Mouse (Mus musculus): ENCODE results near the gene Nfkb2. TPM values are rescaled to one million over a fixed set of nuclear protein-coding genes. Genes with fewer than 3 reads are reported as not detected.

Nfkb2 gene
- polyA plus RNA-seq, 1 experiment from 2014 or later = 1.9 TPM

DNA sequence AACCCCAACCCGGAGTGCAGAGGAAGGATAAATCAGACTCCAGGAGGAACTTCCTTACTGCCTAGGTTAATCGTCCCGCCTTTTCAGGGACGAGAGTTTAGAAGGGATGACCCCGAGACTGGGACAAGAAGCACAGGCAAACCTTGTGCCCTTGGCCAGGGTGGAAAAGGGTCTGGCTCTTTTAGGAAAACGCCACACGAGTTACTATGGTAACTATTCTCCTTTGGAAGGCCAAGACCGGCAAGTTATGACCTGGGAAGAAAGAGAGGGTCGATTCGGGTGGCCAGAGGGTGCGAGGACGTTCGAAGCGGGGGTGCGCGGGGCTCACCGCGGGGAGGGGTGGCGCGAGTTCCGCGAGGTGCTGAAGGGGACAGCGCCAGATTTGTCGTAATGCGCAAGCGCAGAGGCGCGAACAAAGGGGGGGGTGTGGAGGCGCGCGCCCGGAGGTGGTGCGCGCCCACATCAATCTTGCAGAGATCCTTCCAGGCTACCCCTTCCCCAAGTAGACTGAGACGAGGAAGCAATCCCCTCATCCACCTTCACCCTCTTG, 22.7 kb downstream of the Nfkb2 start, which contains the start of gene Psd:
TSS of gene Psd (minus strand) at position 401 of the 550 bp plus-strand sequence.
- peaks cover 18% of the 10 kb centered on the region; the same call in 1 of the 2 replicates for H3K36me3 ChIP-seq
- H3K9me3 ChIP-seq = no peaks in the 10 kb centered on the region
- WGBS = under 1% methylated on average over 35 of the region's 35 CpGs
- peak within 1 kb of the TSS; percentile 66 for H3K9ac ChIP-seq (replicated peaks)
- H3K27me3 ChIP-seq = 0 out of 2 replicates have a peak, but pooled peaks cover 6% of the 10 kb centered on the region
- peak within 1 kb of the TSS; percentile 99 for H3K27ac ChIP-seq (replicated peaks)
- H3K4me1 ChIP-seq = peaks cover 75% of the 10 kb centered on the region
- H3K4me3 ChIP-seq = peak within 1 kb of the TSS; percentile 71
- peak within 1 kb of the TSS; percentile 99 for H3K4me2 ChIP-seq (replicated peaks)
- 0 out of 2 replicates have a peak, but pooled peaks have one; percentile 3 for ATAC-seq (replicated peaks)

DNA sequence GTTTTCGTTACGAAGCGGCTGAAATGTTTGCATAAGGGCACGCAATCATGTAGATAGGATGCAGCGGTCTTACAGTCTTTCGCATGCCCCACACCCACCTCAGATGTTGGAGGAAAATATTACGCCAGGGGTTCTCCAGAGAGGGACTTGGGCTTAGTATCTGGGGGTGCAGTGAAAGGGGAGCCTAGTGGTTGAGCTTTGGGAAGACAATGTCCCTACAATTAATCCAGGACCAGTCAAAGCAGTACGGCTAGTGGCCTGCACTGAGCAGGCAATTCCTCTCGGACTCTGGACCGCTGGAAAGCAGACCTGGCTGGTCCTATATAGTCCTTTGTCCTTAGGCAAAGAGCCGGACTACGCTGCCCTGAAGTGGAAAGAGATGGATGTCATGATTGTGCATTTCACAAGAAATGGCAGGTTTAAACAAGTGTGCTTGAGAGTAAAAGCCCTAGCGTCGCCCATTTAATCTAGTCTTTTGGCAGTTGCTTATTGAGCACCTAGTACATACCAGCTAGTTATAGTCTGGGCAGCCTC, 23.5 kb downstream of the Nfkb2 start:
- WGBS = 33% methylated on average over 14 of the region's 14 CpGs
- Histone ChIP-seq H3K4me1 (peaks cover 70% of the 10 kb centered on the region), H3K9ac (replicated peaks) (peak overlapping the region; percentile 66), H3K36me3 (peaks cover 18% of the 10 kb centered on the region; the same call in 1 of the 2 replicates), H3K27ac (replicated peaks) (peak overlapping the region; percentile 99), H3K4me2 (replicated peaks) (peak overlapping the region; percentile 99), H3K9me3 (no peaks in the 10 kb centered on the region), H3K4me3 (peak overlapping the region; percentile 71), H3K27me3 (0 out of 2 replicates have a peak, but pooled peaks cover 6% of the 10 kb centered on the region)
- ATAC-seq (replicated peaks) = no peak

DNA sequence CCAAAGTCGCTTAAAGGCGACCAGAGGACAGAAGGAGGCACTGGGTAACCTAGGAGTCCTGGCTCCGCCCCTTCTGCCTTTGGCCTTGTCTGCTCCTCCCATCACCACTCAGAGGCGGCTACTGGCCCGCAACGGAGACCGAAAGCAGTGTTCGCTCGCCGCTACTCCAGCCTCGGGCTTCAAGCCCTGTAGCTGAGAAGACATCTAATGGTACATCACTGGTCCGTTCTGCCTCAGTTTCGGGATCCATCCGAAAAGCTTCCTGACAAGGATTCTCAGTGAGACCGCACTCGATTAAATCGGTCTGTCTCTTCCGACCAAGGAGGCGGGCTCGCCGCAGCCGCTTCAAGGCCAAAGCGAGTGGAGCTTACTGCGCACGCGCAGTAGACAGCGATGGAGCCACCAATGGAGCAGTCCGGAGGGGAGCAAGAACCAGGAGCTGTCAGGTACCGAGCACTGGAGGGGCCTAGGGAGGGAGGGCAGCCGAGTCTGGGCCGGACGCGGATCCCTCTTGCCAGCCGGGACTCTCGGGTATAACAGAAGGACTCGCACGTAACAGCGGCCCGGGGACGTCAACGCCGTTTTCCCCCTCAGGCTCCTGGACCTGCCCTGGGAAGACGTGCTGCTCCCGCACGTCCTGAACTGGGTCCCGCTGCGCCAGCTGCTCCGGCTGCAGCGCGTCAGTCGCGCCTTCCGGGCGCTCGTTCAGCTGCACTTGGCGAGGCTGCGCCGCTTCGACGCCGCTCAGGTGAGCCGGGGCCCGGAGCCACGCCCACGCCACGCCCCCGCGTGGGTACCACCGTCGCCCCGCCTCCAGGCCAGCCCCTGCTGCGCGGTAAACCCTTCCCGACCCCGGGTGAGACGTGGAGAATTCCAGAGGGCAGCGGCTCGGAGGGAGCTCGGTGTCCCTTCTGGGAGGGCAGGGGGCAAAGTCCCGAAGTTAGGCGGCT, 24.2 kb downstream of the Nfkb2 start, which contains the start of gene Fbxl15:
TSS of gene Fbxl15 (plus strand) at position 104 of the 950 bp plus-strand sequence.
- ATAC-seq (replicated peaks) = peak; percentile 88
- WGBS = under 1% methylated on average over 81 of the region's 81 CpGs
- H3K9ac ChIP-seq (replicated peaks) = peak within 1 kb of the TSS; percentile 66
- H3K4me1 ChIP-seq = peaks cover 63% of the 10 kb centered on the region
- H3K27ac ChIP-seq (replicated peaks) = peak within 1 kb of the TSS; percentile 99
- peak within 1 kb of the TSS; percentile 71 for H3K4me3 ChIP-seq
- peak within 1 kb of the TSS; percentile 99 for H3K4me2 ChIP-seq (replicated peaks)
- H3K27me3 ChIP-seq = 0 out of 2 replicates have a peak, but pooled peaks cover 6% of the 10 kb centered on the region
- peaks cover 18% of the 10 kb centered on the region; the same call in 1 of the 2 replicates for H3K36me3 ChIP-seq
- no peaks in the 10 kb centered on the region for H3K9me3 ChIP-seq

DNA sequence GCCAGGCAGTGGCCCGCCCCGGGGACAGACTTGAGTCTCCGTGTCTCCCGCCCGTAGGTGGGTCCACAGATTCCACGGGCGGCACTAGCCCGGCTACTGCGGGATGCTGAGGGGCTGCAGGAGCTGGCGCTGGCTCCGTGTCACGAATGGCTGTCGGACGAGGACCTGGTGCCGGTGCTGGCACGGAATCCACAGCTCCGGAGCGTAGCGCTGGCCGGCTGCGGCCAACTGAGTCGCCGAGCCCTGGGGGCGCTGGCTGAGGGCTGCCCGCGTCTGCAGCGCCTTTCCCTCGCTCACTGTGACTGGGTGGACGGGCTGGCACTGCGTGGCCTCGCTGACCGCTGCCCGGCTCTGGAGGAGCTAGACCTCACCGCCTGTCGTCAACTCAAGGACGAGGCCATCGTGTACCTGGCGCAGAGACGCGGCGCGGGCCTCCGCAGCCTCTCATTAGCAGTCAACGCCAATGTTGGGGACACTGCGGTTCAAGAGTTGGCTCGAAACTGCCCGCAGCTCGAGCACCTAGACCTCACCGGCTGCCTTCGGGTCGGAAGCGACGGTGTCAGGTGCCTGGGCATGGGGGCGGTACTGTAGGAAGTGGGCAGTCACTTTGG, 25.0 kb downstream of the Nfkb2 start:
- Histone ChIP-seq H3K9me3 (no peaks in the 10 kb centered on the region), H3K4me3 (peak overlapping the region; percentile 71), H3K27me3 (0 out of 2 replicates have a peak, but pooled peaks cover 6% of the 10 kb centered on the region), H3K4me1 (peaks cover 56% of the 10 kb centered on the region), H3K36me3 (peaks cover 18% of the 10 kb centered on the region; the same call in 1 of the 2 replicates), H3K27ac (replicated peaks) (peak overlapping the region; percentile 99), H3K9ac (replicated peaks) (peak overlapping the region; percentile 66), H3K4me2 (replicated peaks) (peak overlapping the region; percentile 99)
- WGBS = 1% methylated on average over 54 of the region's 54 CpGs
- peak; percentile 17 for ATAC-seq (replicated peaks)

DNA sequence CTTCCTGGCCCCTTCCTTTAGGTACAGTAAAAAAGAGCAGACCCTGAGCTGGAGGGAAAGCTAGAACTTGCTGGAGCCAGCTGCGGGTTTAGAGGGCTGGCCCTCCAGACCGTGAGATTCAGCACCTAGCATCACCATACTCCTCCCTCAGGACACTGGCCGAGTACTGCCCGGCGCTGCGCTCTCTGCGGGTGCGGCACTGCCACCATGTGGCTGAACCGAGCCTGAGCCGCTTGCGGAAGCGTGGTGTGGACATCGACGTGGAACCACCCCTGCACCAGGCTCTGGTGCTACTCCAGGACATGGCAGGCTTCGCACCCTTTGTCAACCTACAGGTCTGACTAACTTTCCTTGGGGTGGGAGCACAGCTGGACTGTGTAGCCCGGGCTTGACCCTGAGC, 25.8 kb downstream of the Nfkb2 start:
- no peak overlapping the region for H3K9ac ChIP-seq (replicated peaks)
- no peak for ATAC-seq (replicated peaks)
- no peak overlapping the region for H3K27ac ChIP-seq (replicated peaks)
- 7% methylated on average over 16 of the region's 16 CpGs for WGBS
- peak overlapping the region; percentile 71 for H3K4me3 ChIP-seq
- H3K27me3 ChIP-seq = no peaks in the 10 kb centered on the region
- peaks cover 48% of the 10 kb centered on the region for H3K4me1 ChIP-seq
- peak overlapping the region; percentile 99 for H3K4me2 ChIP-seq (replicated peaks)
- no peaks in the 10 kb centered on the region for H3K9me3 ChIP-seq
- H3K36me3 ChIP-seq = peaks cover 18% of the 10 kb centered on the region; the same call in 1 of the 2 replicates

DNA sequence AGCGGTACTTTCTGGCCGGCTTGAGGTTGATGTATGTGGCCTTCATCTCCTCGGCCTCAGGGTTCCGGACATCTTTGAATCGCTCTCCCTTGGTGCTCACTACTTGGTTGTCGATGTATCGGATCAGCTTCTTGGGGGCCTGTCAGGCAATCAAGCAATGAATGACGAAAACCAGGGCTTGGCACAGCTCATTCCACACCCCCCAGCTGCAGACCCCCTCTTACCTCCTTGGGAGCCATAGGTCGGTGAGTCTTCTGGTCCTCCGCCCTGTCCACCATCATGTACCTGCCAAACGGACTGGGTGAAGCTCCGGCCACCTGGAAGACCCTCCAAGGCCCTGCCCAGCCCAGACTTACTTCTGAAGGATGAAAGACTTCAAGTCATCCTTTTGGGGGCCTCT, 26.6 kb downstream of the Nfkb2 start:
- ATAC-seq (replicated peaks) = no peak
- Histone ChIP-seq H3K4me3 (no peak overlapping the region), H3K36me3 (peaks cover 18% of the 10 kb centered on the region; the same call in 1 of the 2 replicates), H3K9me3 (no peaks in the 10 kb centered on the region), H3K27ac (replicated peaks) (no peak overlapping the region), H3K4me2 (replicated peaks) (no peak overlapping the region), H3K27me3 (no peaks in the 10 kb centered on the region), H3K9ac (replicated peaks) (no peak overlapping the region), H3K4me1 (peaks cover 40% of the 10 kb centered on the region)
- WGBS = 95% methylated on average over 12 of the region's 12 CpGs

DNA sequence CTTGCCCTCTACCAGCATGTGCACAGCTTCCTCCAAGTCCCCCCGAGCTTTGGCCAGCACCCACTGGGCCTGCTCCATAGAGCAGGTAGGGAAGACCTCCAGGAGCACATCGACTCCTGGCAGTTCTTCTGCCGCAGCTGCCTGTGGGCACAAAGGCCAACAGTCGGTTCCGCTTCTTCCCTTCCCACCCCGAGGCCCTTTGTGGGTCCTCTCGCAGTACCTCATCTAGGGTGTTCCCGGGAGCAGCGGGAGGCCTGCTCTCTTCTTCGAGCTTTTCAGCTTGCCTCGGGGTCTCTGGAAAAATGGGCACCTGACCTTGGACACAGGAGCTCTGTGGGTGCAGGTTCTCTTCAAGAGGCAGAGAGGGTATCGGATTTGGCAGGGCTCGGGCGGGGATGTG, 27.2 kb downstream of the Nfkb2 start:
- no peak overlapping the region for H3K9ac ChIP-seq (replicated peaks)
- H3K36me3 ChIP-seq = peaks cover 18% of the 10 kb centered on the region; the same call in 1 of the 2 replicates
- no peak for ATAC-seq (replicated peaks)
- no peak overlapping the region for H3K27ac ChIP-seq (replicated peaks)
- H3K4me3 ChIP-seq = no peak overlapping the region
- H3K9me3 ChIP-seq = no peaks in the 10 kb centered on the region
- no peaks in the 10 kb centered on the region for H3K27me3 ChIP-seq
- no peak overlapping the region for H3K4me2 ChIP-seq (replicated peaks)
- 90% methylated on average over 14 of the region's 14 CpGs for WGBS
- peaks cover 36% of the 10 kb centered on the region for H3K4me1 ChIP-seq

DNA sequence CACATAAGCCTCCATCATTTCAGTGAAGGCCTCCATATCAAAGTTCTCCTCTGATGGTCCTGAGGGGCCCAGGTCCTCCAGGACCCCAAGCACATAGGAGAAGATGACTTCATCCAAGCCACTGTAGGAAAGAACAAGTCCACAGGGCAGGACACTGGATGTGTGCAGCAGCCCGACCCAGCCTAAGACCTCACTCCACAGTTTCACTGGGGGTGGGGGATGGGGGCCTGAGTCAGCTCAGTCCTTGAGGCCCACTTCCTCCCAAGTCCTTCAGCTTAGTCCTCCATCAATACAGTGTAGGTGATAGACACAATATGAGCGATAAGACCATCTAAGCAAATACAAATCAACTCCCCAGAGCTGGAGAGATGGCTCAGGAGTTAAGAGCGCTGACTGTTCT, 27.8 kb downstream of the Nfkb2 start:
- Histone ChIP-seq H3K9me3 (no peaks in the 10 kb centered on the region), H3K4me2 (replicated peaks) (no peak overlapping the region), H3K4me3 (no peak overlapping the region), H3K27me3 (no peaks in the 10 kb centered on the region), H3K9ac (replicated peaks) (no peak overlapping the region), H3K4me1 (peaks cover 36% of the 10 kb centered on the region), H3K27ac (replicated peaks) (no peak overlapping the region), H3K36me3 (peaks cover 18% of the 10 kb centered on the region; the same call in 1 of the 2 replicates)
- WGBS = 91% methylated on average over 3 of the region's 3 CpGs
- ATAC-seq (replicated peaks) = no peak

DNA sequence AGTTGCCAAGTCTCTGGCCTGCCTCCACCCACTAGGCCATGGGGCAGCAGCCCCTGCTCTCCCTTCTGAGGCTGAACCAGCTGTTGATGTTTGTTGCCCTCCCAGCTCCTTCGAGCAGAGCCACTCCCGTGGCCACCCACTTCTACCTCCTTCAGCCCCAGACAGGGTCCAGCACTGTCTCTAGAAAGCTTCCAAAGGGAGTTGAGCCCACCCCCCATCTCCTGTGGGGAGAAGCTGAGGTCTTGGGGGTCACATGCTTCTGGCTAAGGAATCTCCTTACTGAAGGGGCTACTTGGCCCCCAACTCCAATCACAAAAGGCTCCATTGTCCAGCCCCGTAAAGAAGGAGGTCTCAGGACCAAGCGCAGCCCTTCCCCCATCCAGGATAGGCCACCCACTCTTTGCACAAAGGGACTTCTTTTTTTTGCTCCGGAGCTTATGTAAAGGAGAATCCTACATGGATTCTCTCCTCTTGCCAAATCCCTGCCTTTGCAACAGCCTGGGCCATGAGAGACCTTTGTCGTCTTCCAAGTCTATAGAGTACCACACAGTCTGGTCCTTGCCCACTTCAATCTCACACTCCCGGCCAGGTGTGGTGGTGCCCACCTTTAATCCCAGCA, 28.7 kb downstream of the Nfkb2 start:
- no peak for ATAC-seq (replicated peaks)
- no peak overlapping the region for H3K27ac ChIP-seq (replicated peaks)
- no peaks in the 10 kb centered on the region for H3K27me3 ChIP-seq
- no peak overlapping the region for H3K9ac ChIP-seq (replicated peaks)
- 30% methylated on average over 7 of the region's 7 CpGs for WGBS
- no peaks in the 10 kb centered on the region for H3K9me3 ChIP-seq
- peaks cover 18% of the 10 kb centered on the region; the same call in 1 of the 2 replicates for H3K36me3 ChIP-seq
- H3K4me1 ChIP-seq = peaks cover 37% of the 10 kb centered on the region
- H3K4me3 ChIP-seq = no peak overlapping the region
- no peak overlapping the region for H3K4me2 ChIP-seq (replicated peaks)

DNA sequence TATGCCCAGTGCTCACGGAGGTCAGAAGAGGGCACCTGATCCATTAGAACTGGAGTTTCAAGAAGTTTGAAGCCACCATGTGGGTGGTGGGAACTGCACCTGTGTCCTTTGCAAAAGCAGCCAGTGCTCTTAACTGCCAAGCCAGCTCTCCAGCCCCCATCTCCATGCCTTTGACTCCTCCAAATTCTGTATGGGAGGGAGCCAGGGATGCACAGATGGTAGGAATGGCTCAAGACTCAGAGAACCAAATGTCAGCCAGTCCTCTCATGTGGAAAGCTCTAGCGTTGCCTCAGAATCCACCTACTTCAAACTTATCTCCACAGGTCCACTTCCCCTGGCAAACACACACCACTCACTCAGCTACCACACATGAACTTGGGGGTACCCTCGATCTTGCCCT, 29.8 kb downstream of the Nfkb2 start:
- no peak for ATAC-seq (replicated peaks)
- no peaks in the 10 kb centered on the region for H3K27me3 ChIP-seq
- H3K9ac ChIP-seq (replicated peaks) = no peak overlapping the region
- no peak overlapping the region for H3K4me2 ChIP-seq (replicated peaks)
- 81% methylated on average over 3 of the region's 3 CpGs for WGBS
- H3K27ac ChIP-seq (replicated peaks) = no peak overlapping the region
- H3K4me1 ChIP-seq = peaks cover 37% of the 10 kb centered on the region
- H3K36me3 ChIP-seq = peaks cover 18% of the 10 kb centered on the region; the same call in 1 of the 2 replicates
- no peaks in the 10 kb centered on the region for H3K9me3 ChIP-seq
- H3K4me3 ChIP-seq = no peak overlapping the region

DNA sequence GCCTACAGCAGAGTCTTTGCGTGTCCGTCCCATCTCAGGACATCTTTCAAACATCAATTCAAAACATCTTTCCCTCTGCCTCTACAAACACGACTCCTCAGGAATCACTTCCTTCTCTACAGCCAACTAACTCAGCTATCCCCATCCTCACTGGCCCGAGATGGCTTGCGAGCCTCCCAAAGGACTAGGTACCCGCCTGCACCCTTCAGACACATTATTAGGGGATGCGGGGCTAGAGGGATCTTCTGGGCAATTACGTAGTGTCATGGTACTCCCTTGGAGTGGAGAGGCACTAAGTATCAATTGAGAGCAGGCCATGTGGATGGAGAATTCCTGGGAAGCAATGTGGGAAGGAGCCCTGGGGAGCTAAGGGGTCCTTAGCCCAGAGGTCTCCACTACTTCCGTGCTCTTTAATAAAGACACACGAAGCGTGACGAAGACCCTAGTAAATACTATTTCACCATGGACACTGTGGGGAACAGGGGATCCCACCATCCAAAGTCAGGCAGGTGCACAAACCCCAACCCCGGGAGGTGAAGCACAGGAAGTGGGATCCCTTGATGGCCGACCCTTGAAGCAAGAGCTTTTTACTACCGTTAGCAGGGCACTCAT, 33.7 kb downstream of the Nfkb2 start:
- Histone ChIP-seq H3K27me3 (no peaks in the 10 kb centered on the region), H3K27ac (replicated peaks) (peak overlapping the region; percentile 67), H3K36me3 (no peaks in the 10 kb centered on the region), H3K4me1 (peaks cover 29% of the 10 kb centered on the region), H3K9me3 (no peaks in the 10 kb centered on the region), H3K4me2 (replicated peaks) (peak overlapping the region; percentile 82), H3K9ac (replicated peaks) (peak overlapping the region; percentile 81), H3K4me3 (peak overlapping the region; percentile 56)
- 28% methylated on average over 15 of the region's 15 CpGs for WGBS
- ATAC-seq (replicated peaks) = no peak; the same call in 1 of the 2 replicates
